Mouse (Mus musculus) forebrain, embryonic 13.5 days (tissue): ENCODE measurements around the gene Pold1. TPM values are rescaled to one million over a fixed set of nuclear protein-coding genes. Genes with fewer than 3 reads are reported as not detected.

Source experiments
- ATAC-seq: fragments of 200-750 bp; cut with Nextera tagmentation; 2 replicates; pipeline ENCODE4 v1.8.0; 2017
- H3K27ac ChIP-seq: fragments of 300-500 bp; sonication (generic); 2 replicates; pipeline ENCODE4 v1.5.1; 2015; ENCODE audit warnings: inconsistent platforms, mild to moderate bottlenecking, moderate library complexity
- H3K27me3 ChIP-seq: fragments of 300-500 bp; sonication (generic); 2 replicates; pipeline ENCODE4 v1.6.1; 2015; ENCODE audit warnings: mild to moderate bottlenecking, inconsistent platforms
- H3K36me3 ChIP-seq: fragments of 300-500 bp; sonication (generic); 2 replicates; pipeline ENCODE4 v1.6.1; 2015; ENCODE audit warnings: mild to moderate bottlenecking, inconsistent platforms; ENCODE audit not compliant: poor library complexity, severe bottlenecking
- H3K4me1 ChIP-seq: fragments of 300-500 bp; sonication (generic); 2 replicates; pipeline ENCODE4 v1.6.1; 2015; ENCODE audit warnings: inconsistent platforms
- H3K4me2 ChIP-seq: fragments of 300-500 bp; sonication (generic); 2 replicates; pipeline ENCODE4 v1.6.1; 2015; ENCODE audit warnings: inconsistent platforms, mild to moderate bottlenecking, moderate library complexity
- H3K4me3 ChIP-seq: fragments of 300-500 bp; sonication (generic); 2 replicates; pipeline ENCODE4 v1.5.1; 2015; ENCODE audit warnings: mild to moderate bottlenecking, inconsistent platforms
- H3K9ac ChIP-seq: fragments of 300-500 bp; sonication (generic); 2 replicates; pipeline ENCODE4 v1.6.1; 2015; ENCODE audit warnings: mild to moderate bottlenecking, inconsistent platforms
- H3K9me3 ChIP-seq: fragments of 300-500 bp; sonication (generic); replicated peaks from 2 replicates; pipeline ENCODE4 v1.6.1; 2016; ENCODE audit warnings: inconsistent platforms
- WGBS: fragments of 180-500 bp; shearing (Covaris S2); methylation state at CpG from one replicate; pipeline ENCODE4 v1.1.7; 2015; 5-methylcytosine and 5-hydroxymethylcytosine counted together
- polyA plus RNA-seq: library from polyadenylated mRNA; unstranded; fragments of >200 nt; fragmentation: Nextera tagmentation; extraction: Ambion mirVana; gene quantifications from 2 replicates; pipeline ENCODE4 v1.2.1, GENCODE M21; 2015

The Pold1 gene
- polyA plus RNA-seq, 1 experiment from 2014 or later: 77.8 TPM

- WGBS: 93% methylated on average over 41 of the region's 41 CpGs
- ATAC-seq: no peak
- Histone ChIP-seq H3K36me3 (peaks cover 91% of the 10 kb centered on the region), H3K4me1 (no peaks in the 10 kb centered on the region), H3K9me3 (no peaks in the 10 kb centered on the region), H3K27me3 (no peaks in the 10 kb centered on the region), H3K4me3 (no peak overlapping the region), H3K4me2 (no peak overlapping the region), H3K27ac (no peak overlapping the region), H3K9ac (no peak overlapping the region)
Observed at GRCm38 (mm10) chr7:44538756-44539624, 9.7 kb downstream of the Pold1 start.

- Histone ChIP-seq H3K27ac (no peak overlapping the region), H3K27me3 (no peaks in the 10 kb centered on the region), H3K4me2 (no peak overlapping the region), H3K36me3 (peaks cover 100% of the 10 kb centered on the region), H3K4me1 (no peaks in the 10 kb centered on the region), H3K9me3 (no peaks in the 10 kb centered on the region), H3K9ac (no peak overlapping the region), H3K4me3 (no peak overlapping the region)
- WGBS: 93% methylated on average over 13 of the region's 13 CpGs
- ATAC-seq: no peak
Observed at GRCm38 (mm10) chr7:44537496-44537895, 11.2 kb downstream of the Pold1 start.

GRCm38 (mm10) chr7:44537009-44537408 lies 11.6 kb downstream of the Pold1 start:
- 90% methylated on average over 7 of the region's 7 CpGs for WGBS
- no peak for ATAC-seq
- Histone ChIP-seq H3K36me3 (peaks cover 99% of the 10 kb centered on the region), H3K27me3 (no peaks in the 10 kb centered on the region), H3K9ac (0 out of 2 replicates have a peak overlapping the region, but pooled peaks have one; percentile 21), H3K27ac (no peak overlapping the region), H3K4me1 (no peaks in the 10 kb centered on the region), H3K4me3 (no peak overlapping the region), H3K9me3 (no peaks in the 10 kb centered on the region), H3K4me2 (no peak overlapping the region)

- 79% methylated on average over 6 of the region's 6 CpGs for WGBS
- Histone ChIP-seq H3K4me1 (no peaks in the 10 kb centered on the region), H3K36me3 (peaks cover 95% of the 10 kb centered on the region)
Observed at GRCm38 (mm10) chr7:44536590-44536968, 12.1 kb downstream of the Pold1 start.

GRCm38 (mm10) chr7:44535657-44536589 lies 12.7 kb downstream of the Pold1 start:
- Histone ChIP-seq H3K27me3 (no peaks in the 10 kb centered on the region), H3K4me3 (no peak overlapping the region), H3K36me3 (peaks cover 88% of the 10 kb centered on the region), H3K27ac (no peak overlapping the region), H3K4me2 (no peak overlapping the region), H3K4me1 (no peaks in the 10 kb centered on the region), H3K9me3 (no peaks in the 10 kb centered on the region), H3K9ac (no peak overlapping the region)
- WGBS: 94% methylated on average over 27 of the region's 27 CpGs
- ATAC-seq: no peak

More at GRCm38 (mm10) chr7:44536590-44536968, 12.1 kb downstream of the Pold1 start:
- no peaks in the 10 kb centered on the region for H3K9me3 ChIP-seq
- no peak overlapping the region for H3K27ac ChIP-seq
- no peak overlapping the region for H3K9ac ChIP-seq
- H3K4me2 ChIP-seq: no peak overlapping the region
- no peaks in the 10 kb centered on the region for H3K27me3 ChIP-seq
- no peak for ATAC-seq
- H3K4me3 ChIP-seq: no peak overlapping the region

DNA sequence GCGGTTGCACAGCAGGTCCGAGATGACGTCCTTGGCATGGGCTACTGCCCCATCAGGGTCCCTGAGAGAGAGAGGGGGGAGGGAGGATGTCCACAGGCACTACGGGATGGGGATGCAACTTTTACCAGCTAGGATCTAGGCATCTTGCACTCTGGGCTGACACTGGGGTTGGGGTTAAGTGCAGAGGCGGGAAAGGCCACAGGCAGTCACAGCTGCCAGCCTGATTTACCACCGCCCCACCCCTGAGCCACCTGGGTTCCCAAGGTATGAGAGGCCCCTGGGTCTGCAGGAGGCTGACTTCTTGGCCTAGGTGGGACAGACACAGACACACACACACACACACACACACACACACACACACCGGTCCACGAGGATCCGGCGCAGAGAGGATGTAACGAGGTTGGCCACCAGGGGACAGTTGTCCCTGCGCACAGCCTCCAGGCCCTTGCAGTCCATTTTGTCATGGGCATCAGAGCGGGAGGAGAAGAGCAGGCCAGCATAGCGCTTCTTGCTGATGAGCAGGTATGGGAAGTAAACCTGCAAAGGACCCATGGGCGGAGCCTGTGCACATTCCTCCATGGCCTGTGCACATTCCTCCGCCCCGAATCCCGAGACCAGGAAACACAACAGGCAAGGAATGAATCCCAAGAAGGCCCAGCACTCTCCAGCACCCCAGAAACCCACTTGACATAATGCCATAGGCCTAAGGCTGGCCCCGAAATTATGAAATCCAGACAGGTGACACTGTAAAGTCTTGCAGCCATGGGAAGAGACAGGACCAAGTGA lies 13.8 kb downstream of the Pold1 start:
- Histone ChIP-seq H3K27ac (no peak overlapping the region), H3K9me3 (no peaks in the 10 kb centered on the region), H3K27me3 (no peaks in the 10 kb centered on the region), H3K4me2 (no peak overlapping the region), H3K4me1 (no peaks in the 10 kb centered on the region), H3K9ac (no peak overlapping the region), H3K4me3 (no peak overlapping the region), H3K36me3 (peaks cover 77% of the 10 kb centered on the region)
- ATAC-seq: no peak
- 90% methylated on average over 19 of the region's 19 CpGs for WGBS

DNA sequence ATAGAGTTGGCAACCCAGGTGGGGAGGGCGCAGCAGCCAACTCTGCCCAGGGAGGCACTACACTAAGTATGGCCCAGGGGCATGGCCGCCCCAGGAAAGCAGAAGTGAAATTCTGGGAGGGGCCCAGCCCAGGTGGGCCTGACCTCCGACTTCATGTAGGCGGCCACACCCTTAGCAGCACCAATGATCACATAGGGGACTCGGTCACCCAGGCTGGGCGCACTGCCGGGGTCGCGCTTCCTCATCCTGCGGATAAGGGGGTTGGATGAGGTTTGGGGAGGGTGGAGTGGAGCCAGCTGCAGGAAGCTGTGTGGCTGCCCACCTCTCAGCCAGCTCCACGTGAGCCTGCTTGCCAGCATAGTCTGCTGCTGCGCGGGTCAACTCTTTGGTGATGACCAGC lies 14.4 kb downstream of the Pold1 start:
- no peaks in the 10 kb centered on the region for H3K27me3 ChIP-seq
- H3K4me1 ChIP-seq: no peaks in the 10 kb centered on the region
- H3K4me3 ChIP-seq: no peak overlapping the region
- H3K36me3 ChIP-seq: peaks cover 71% of the 10 kb centered on the region
- H3K27ac ChIP-seq: no peak overlapping the region
- ATAC-seq: no peak
- H3K9me3 ChIP-seq: no peaks in the 10 kb centered on the region
- H3K9ac ChIP-seq: no peak overlapping the region
- WGBS: 96% methylated on average over 13 of the region's 13 CpGs
- H3K4me2 ChIP-seq: no peak overlapping the region

GRCm38 (mm10) chr7:44533746-44534045 lies 15.0 kb downstream of the Pold1 start:
- Histone ChIP-seq H3K27ac (no peak overlapping the region), H3K9me3 (no peaks in the 10 kb centered on the region), H3K27me3 (peaks cover 4% of the 10 kb centered on the region; the same call in 1 of the 2 replicates), H3K4me3 (no peak overlapping the region), H3K36me3 (peaks cover 66% of the 10 kb centered on the region), H3K4me1 (no peaks in the 10 kb centered on the region), H3K4me2 (no peak overlapping the region), H3K9ac (no peak overlapping the region)
- WGBS: 72% methylated on average over 12 of the region's 12 CpGs
- no peak for ATAC-seq

DNA sequence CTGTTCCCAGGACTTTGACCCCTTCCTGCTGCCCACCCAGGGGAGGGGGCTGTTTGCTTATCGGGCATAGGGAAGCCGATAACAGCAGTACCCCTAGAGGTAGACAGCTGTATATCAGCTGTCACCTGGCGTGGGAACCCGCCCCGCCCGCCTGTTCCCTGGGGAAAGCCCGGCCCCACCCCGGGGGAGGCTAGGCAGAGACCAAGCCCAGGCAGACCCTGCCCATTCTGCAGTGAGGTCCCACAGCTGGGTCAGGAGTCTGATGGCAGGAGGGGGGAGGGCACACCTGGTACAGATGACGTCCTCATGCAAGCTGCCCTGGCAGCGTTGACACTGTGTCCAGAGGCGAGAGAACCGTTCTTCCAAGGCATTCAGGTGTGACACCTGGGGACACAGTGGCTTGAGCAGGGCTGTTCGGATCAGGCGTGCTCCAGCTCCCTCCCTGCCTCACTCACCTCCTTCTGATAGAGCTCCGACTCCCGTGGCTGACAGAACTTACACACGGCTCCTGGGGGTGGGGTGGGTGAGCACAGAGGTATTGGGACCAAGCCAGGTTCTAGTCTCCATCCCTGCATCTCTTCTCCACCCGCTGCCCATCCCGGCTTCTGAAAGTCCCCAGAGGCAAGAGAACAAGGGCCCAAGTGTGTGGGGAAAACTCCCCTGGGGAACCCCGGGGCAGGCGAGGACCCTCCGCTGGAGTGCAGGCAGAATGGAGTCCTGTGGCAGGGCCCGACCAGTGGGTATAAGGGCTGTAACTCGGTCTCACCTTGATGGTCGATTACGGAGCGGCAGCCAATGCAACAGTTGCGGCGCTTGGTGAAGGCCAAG lies 15.5 kb downstream of the Pold1 start:
- H3K9ac ChIP-seq: no peak overlapping the region
- H3K4me1 ChIP-seq: peaks cover 2% of the 10 kb centered on the region
- H3K27me3 ChIP-seq: peaks cover 8% of the 10 kb centered on the region; the same call in 1 of the 2 replicates
- no peaks in the 10 kb centered on the region for H3K9me3 ChIP-seq
- WGBS: 86% methylated on average over 29 of the region's 29 CpGs
- H3K36me3 ChIP-seq: peaks cover 60% of the 10 kb centered on the region
- H3K4me2 ChIP-seq: no peak overlapping the region
- no peak overlapping the region for H3K4me3 ChIP-seq
- ATAC-seq: no peak
- H3K27ac ChIP-seq: no peak overlapping the region

DNA sequence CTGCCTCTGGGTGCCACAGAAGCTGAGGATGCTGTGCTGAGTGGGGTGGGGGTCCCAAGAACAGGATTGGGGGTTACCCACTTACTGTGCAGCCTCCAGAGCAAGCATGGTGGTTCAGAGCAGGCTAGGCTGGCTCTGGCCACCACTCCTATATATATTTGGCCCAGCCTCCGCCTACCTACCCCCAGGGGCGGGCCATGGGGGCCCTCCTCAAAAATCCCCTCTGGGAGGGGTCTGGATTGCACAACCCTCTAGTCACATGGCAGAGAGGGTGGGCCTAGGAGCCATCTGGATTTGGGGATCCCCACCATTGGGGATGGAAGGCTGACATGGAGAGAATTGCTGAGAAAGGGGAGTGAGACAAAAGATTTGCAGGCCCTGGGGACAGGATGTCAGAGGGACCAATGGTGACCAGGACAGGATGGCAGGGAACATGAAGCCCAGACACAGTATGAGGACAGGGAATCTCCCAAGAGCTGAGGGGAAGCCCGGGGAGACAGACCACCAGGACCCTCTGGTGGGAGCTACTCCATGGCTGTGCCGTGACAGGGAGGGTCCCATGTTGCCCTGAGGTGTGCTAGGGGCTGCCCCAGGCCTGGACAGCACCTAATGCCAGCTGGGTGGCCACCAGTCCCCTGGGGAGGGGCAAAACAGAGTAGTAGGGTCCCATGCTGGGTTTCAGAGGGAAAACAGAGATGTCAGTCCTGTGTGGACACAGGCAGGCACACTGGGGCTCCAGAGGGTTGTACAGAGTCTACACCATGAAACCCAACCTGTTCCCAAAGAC lies 16.5 kb downstream of the Pold1 start, which contains the start of gene Spib:
Gene Spib, minus strand, starts transcription at position 126 of the 787 bp plus-strand sequence.
- Histone ChIP-seq H3K4me1 (peaks cover 9% of the 10 kb centered on the region), H3K4me3 (no peak within 1 kb of the TSS), H3K9me3 (no peaks in the 10 kb centered on the region), H3K36me3 (peaks cover 50% of the 10 kb centered on the region), H3K27me3 (peaks cover 15% of the 10 kb centered on the region), H3K27ac (no peak within 1 kb of the TSS), H3K4me2 (no peak within 1 kb of the TSS), H3K9ac (no peak within 1 kb of the TSS)
- 83% methylated on average over 4 of the region's 4 CpGs for WGBS
- ATAC-seq: no peak
